ENCODE assay signal across 9 mouse cellular contexts in the genomic region with DNA sequence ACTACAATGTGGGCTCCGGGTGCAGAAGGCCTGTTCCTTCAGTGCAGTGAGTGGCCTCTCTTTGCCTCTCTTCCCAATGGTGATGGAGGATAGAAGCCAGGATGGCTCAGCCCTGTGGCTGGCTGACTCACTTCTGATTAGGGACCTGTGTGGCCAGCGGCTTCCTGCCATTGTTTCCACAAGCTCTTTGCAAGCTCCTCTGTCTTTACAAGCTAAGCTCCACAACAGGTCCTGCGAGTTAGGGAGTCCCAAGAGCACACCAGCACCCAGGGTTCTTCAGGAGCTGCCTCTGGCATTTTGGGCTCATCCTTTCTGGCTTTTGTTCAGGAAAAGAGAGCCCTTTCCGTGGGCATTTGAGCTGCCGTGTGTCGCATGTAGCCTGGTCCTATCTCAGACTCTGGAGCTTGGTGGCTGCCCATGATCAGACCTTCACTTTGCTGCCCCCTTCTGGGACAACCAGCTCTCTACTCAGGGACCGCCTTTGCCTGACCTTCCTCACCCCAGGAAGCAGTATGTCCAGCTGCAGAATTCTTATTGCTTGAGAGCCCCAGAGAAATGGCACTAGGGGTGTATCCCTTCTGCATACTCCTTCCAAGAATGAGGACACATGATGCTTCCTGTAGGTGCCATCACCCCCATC.
DNase-seq lines count a peak whose midpoint lies in the region; ATAC-seq and TF ChIP-seq lines count a peak whose summit lies in the region.
"Had no signal": no experiment of that assay in that cellular context is flagged by ENCODE, and none has a peak within 500 bp of the region (broad histone marks: within the 10 kb centered on the region; RNA-seq: fewer than 3 reads in every experiment).

No protein-coding gene starts in this region.

- H3K4me2 ChIP-seq in CH12.LX (ENCODE audit: insufficient read depth, low read depth, poor library complexity, severe bottlenecking): no peak overlapping the region
- H3K4me2 ChIP-seq in heart, embryonic 13.5 days: peak overlapping the region; percentile 55
- H3K4me2 ChIP-seq in liver, embryonic 16.5 days (ENCODE audit: low read depth, low read length): 0 out of 2 replicates have a peak overlapping the region, but pooled peaks have one; percentile 10
- 0 out of 2 replicates have a peak overlapping the region, but pooled peaks have one; percentile 9 for H3K4me2 ChIP-seq in neural tube, embryonic 13.5 days
- H3K4me2 ChIP-seq: hindbrain, embryonic 15.5 days had no signal

- no peak overlapping the region for H3K9ac ChIP-seq in CH12.LX (ENCODE audit: insufficient read depth, low read depth)
- peak overlapping the region; percentile 59 for H3K9ac ChIP-seq in heart, embryonic 13.5 days
- H3K9ac ChIP-seq in liver, embryonic 16.5 days (ENCODE audit: low read depth, low read length): no peak overlapping the region
- H3K9ac ChIP-seq in neural tube, embryonic 13.5 days: 0 out of 2 replicates have a peak overlapping the region, but pooled peaks have one; percentile 12
- H3K9ac ChIP-seq: hindbrain, embryonic 15.5 days had no signal

- dilution Hi-C loops in CH12.LX (cut with MboI; ENCODE audit: extremely low pct_ligation_motif_present, extremely low pct_unique_long_range_greater_than_20kb, low sequenced_read_pairs): no loop called here

- ATAC-seq in erythroid progenitor cell, adult 5-6 weeks (replicated peaks; ENCODE audit: low FRiP score, poor library complexity, severe bottlenecking): peak; percentile 73
- peak; percentile 53; the same call in 1 of the 2 replicates for ATAC-seq in heart, embryonic 13.5 days (ENCODE audit: extremely low read depth, insufficient number of reproducible peaks, low FRiP score, low TSS enrichment)
- peak; percentile 66 for ATAC-seq in liver, embryonic 16.5 days (ENCODE audit: low read depth)
- ATAC-seq in neural tube, embryonic 13.5 days (ENCODE audit: low read depth): no peak

- no peak overlapping the region for H3K4me3 ChIP-seq in CH12.LX (replicated peaks in 1 of 3; ENCODE audit: low read depth in 2 of 3, low read length in 2 of 3, poor library complexity in 1 of 3)
- peak overlapping the region; percentile 7; the same call in 1 of the 2 replicates for H3K4me3 ChIP-seq in heart, embryonic 13.5 days
- no peak overlapping the region for H3K4me3 ChIP-seq in liver, embryonic 16.5 days (ENCODE audit: low read depth, low read length)
- no peak overlapping the region for H3K4me3 ChIP-seq in neural tube, embryonic 13.5 days
- H3K4me3 ChIP-seq in testis, adult 2 months (ENCODE audit: control insufficient read depth, low read depth, low read length): no peak overlapping the region
- H3K4me3 ChIP-seq: hindbrain, embryonic 15.5 days had no signal

- H3K79me2 ChIP-seq in CH12.LX (replicated peaks; ENCODE audit: control insufficient read depth, extremely low read depth, insufficient read depth, poor library complexity, severe bottlenecking): no peaks in the 10 kb centered on the region

- WGBS in heart, embryonic 13.5 days: 15% methylated on average over 7 of the region's 7 CpGs
- WGBS in liver, embryonic 16.5 days (ENCODE audit: insufficient replicate concordance): 5% methylated on average over 7 of the region's 7 CpGs
- 20% methylated on average over 7 of the region's 7 CpGs for WGBS in neural tube, embryonic 13.5 days

- peaks cover 0 to 79% of the 10 kb centered on the region in 2 experiments for H3K36me3 ChIP-seq in CH12.LX (replicated peaks in 1 of 2; ENCODE audit: control insufficient read depth in 1 of 2, insufficient read depth in 1 of 2, low read length in 1 of 2)
- H3K36me3 ChIP-seq in heart, embryonic 13.5 days: 0 out of 2 replicates have a peak, but pooled peaks cover 3% of the 10 kb centered on the region
- no peaks in the 10 kb centered on the region for H3K36me3 ChIP-seq in liver, embryonic 16.5 days (ENCODE audit: control insufficient read depth, insufficient read depth)
- no peaks in the 10 kb centered on the region for H3K36me3 ChIP-seq in neural tube, embryonic 13.5 days
- H3K36me3 ChIP-seq in testis, adult 2 months (ENCODE audit: control insufficient read depth, insufficient read depth, low read length): no peaks in the 10 kb centered on the region
- H3K36me3 ChIP-seq: hindbrain, embryonic 15.5 days had no signal

- peak in 1 of 2 experiments; percentile 87; a peak in 3 of 4 replicates for TF ChIP-seq CTCF in CH12.LX (conservative IDR thresholded peaks at IDR 0.05 in 1 of 2, IDR thresholded peaks at IDR 0.05 in 1 of 2; ENCODE audit: low read depth in 2 of 2, low read length in 2 of 2)
- peak; percentile 58 for TF ChIP-seq CTCF in brain, embryonic 14.5 days (IDR thresholded peaks at IDR 0.05; ENCODE audit: borderline replicate concordance, extremely low read depth, insufficient read depth, insufficient read length)
- TF ChIP-seq CTCF in testis, adult 2 months (IDR thresholded peaks at IDR 0.05; ENCODE audit: control insufficient read depth, insufficient read depth, insufficient replicate concordance, low read depth, low read length): peak; percentile 58; the same call in 1 of the 2 replicates

- peak; percentile 81 for DNase-seq in CH12.LX (ENCODE audit: extremely low read depth)
- peak; percentile 75 for DNase-seq in brain, embryonic 14.5 days (ENCODE audit: low read depth)
- peak; percentile 90 for DNase-seq in kidney, postnatal 14 days

- in situ Hi-C loops in CH12.LX (cut with MboI; ENCODE audit: low pct_ligation_motif_present, low pct_unique_long_range_greater_than_20kb, low sequenced_read_pairs): loop anchor here (5.0 kb wide), 1 partner anchor 86 kb away; no protein-coding TSS in a partner anchor

- TF ChIP-seq POLR2A in CH12.LX (IDR thresholded peaks at IDR 0.05; ENCODE audit: low read depth, low read length): no peak
- no peak for TF ChIP-seq POLR2A in brain, embryonic 14.5 days (IDR thresholded peaks at IDR 0.05; ENCODE audit: borderline replicate concordance, extremely low read depth, insufficient read depth, insufficient read length, poor library complexity, severe bottlenecking)
- no peak for TF ChIP-seq POLR2A in testis, adult 2 months (IDR thresholded peaks at IDR 0.05; ENCODE audit: control insufficient read depth, low read depth, low read length)

- peak; percentile 88 for TF ChIP-seq RAD21 in CH12.LX (IDR thresholded peaks at IDR 0.05; ENCODE audit: low read depth, low read length)

- TF ChIP-seq EP300 in CH12.LX (IDR thresholded peaks at IDR 0.05; ENCODE audit: low read length): no peak

- H3K27me3 ChIP-seq in CH12.LX (replicated peaks): no peaks in the 10 kb centered on the region
- no peaks in the 10 kb centered on the region for H3K27me3 ChIP-seq in heart, embryonic 13.5 days (replicated peaks)
- no peaks in the 10 kb centered on the region for H3K27me3 ChIP-seq in liver, embryonic 16.5 days (ENCODE audit: control insufficient read depth, insufficient read depth, low read depth, low read length)
- H3K27me3 ChIP-seq in neural tube, embryonic 13.5 days: no peaks in the 10 kb centered on the region
- no peaks in the 10 kb centered on the region for H3K27me3 ChIP-seq in testis, adult 2 months (ENCODE audit: control insufficient read depth, insufficient read depth, low read length)
- H3K27me3 ChIP-seq: hindbrain, embryonic 15.5 days had no signal

- peak overlapping the region; percentile 10; the same call in 1 of the 2 replicates for H3K27ac ChIP-seq in CH12.LX (ENCODE audit: insufficient read depth, low read depth)
- peak overlapping the region; percentile 77 for H3K27ac ChIP-seq in heart, embryonic 13.5 days (replicated peaks)
- H3K27ac ChIP-seq in liver, embryonic 16.5 days (ENCODE audit: low read length): peak overlapping the region; percentile 20
- H3K27ac ChIP-seq in neural tube, embryonic 13.5 days (replicated peaks): peak overlapping the region; percentile 85
- no peak overlapping the region for H3K27ac ChIP-seq in testis, adult 2 months (ENCODE audit: control insufficient read depth, insufficient read depth, low read depth, low read length)
- H3K27ac ChIP-seq: hindbrain, embryonic 15.5 days had no signal

- H3K9me3 ChIP-seq in CH12.LX (replicated peaks; ENCODE audit: low read length): no peaks in the 10 kb centered on the region
- no peaks in the 10 kb centered on the region for H3K9me3 ChIP-seq in heart, embryonic 13.5 days
- H3K9me3 ChIP-seq in liver, embryonic 16.5 days (replicated peaks; ENCODE audit: control insufficient read depth, low read length): no peaks in the 10 kb centered on the region
- no peaks in the 10 kb centered on the region for H3K9me3 ChIP-seq in neural tube, embryonic 13.5 days
- H3K9me3 ChIP-seq: hindbrain, embryonic 15.5 days had no signal

- peaks cover 22 to 74% of the 10 kb centered on the region in 2 experiments for H3K4me1 ChIP-seq in CH12.LX (ENCODE audit: control insufficient read depth in 1 of 2, insufficient read depth in 2 of 2)
- peaks cover 73% of the 10 kb centered on the region for H3K4me1 ChIP-seq in heart, embryonic 13.5 days
- peaks cover 40% of the 10 kb centered on the region for H3K4me1 ChIP-seq in liver, embryonic 16.5 days (ENCODE audit: control insufficient read depth, low read depth, low read length)
- peaks cover 99% of the 10 kb centered on the region for H3K4me1 ChIP-seq in neural tube, embryonic 13.5 days (replicated peaks)
- H3K4me1 ChIP-seq in testis, adult 2 months (ENCODE audit: control insufficient read depth, insufficient read depth, low read length): no peaks in the 10 kb centered on the region; the same call in 1 of the 2 replicates

TF ChIP-seq in CH12.LX, 34 proteins besides CTCF, POLR2A, EP300 and RAD21:
- TF ChIP-seq ZC3H11A (IDR thresholded peaks at IDR 0.05; ENCODE audit: low read depth, low read length) (peak; percentile 69), TCF12 (IDR thresholded peaks at IDR 0.05; ENCODE audit: low read depth, low read length) (peak; percentile 15; the same call in 1 of the 2 replicates), KAT2A (IDR thresholded peaks at IDR 0.05; ENCODE audit: insufficient replicate concordance, low read length) (no peak), SMC3 (IDR thresholded peaks at IDR 0.05; ENCODE audit: low read depth, low read length) (peak; percentile 95), MYC (IDR thresholded peaks at IDR 0.05; ENCODE audit: low read depth, low read length) (0 out of 2 replicates have a peak, but pooled peaks have one; percentile 31)

Comparison
In these comparisons a context has a peak if more than half of its experiments do, and no peak if none do; other contexts are left out.
1. H3K9ac ChIP-seq: peak in heart, embryonic 13.5 days (single experiment) and neural tube, embryonic 13.5 days (single experiment); none in CH12.LX (single experiment) and liver, embryonic 16.5 days (single experiment).
2. Peak in every context shown above with its lines, with median percentiles within 50 percentile points of each other: DNase-seq.